Comparison of ENCODE assay signal across 8 mouse cellular contexts in genomic region chr16:97431328-97431727, GRCm38 (mm10). TPM values are rescaled to one million over a fixed set of nuclear protein-coding genes. Genes with fewer than 3 reads are reported as not detected.
DNase-seq lines count a peak whose midpoint lies in the region; ATAC-seq lines count a peak whose summit lies in the region.

No protein-coding gene starts in this region.

- peak; percentile 76 for ATAC-seq in frontal cortex, adult (ENCODE audit: low TSS enrichment)
- ATAC-seq in megakaryocyte-erythroid progenitor cell, adult 5-6 weeks (replicated peaks; ENCODE audit: low FRiP score, low TSS enrichment, poor library complexity, severe bottlenecking) = no peak

- intact Hi-C loops in left cerebral cortex, postnatal 25 days (cut with DNase I) = loop anchor here (5.0 kb wide), 2 partner anchors 74 to 104 kb away; partner anchors contain the start of gene Bace2

- DNase-seq in frontal cortex, postnatal 14 days (ENCODE audit: low spot score in 2 of 2) = no peak
- DNase-seq in MN1 (ENCODE audit: low spot score) = peak; percentile 50
- DNase-seq in gastrocnemius, adult 8-10 months (ENCODE audit: low spot score in 2 of 2) = peak; percentile 10 to 13
- peak; percentile 40 to 86 for DNase-seq in left cerebral cortex, postnatal 25 days (ENCODE audit: low spot score in 2 of 2)
- no peak for DNase-seq in layer of hippocampus, postnatal 14 days (ENCODE audit: low spot score in 2 of 2)
- DNase-seq in thymus, postnatal 10 days (ENCODE audit: low spot score in 2 of 2) = no peak

RNA-seq across cellular contexts. Expression of gene Mx1, which starts 31.4 kb away (rescaled TPM):
- under 1 TPM in 3 of 4 experiments, not detected in 1; 0.13 to 0.51 (median 0.31) TPM for total RNA-seq in gastrocnemius, adult 8-10 months (2022)
- 1 to 10 TPM in 1 of 2 experiments, under 1 TPM in 1; 0.73 to 1.1 TPM for total RNA-seq in left cerebral cortex, postnatal 25 days (2021)
- 1 to 10 TPM in 1 of 2 experiments, under 1 TPM in 1; 0.74 to 1.4 TPM for total RNA-seq in layer of hippocampus, postnatal 14 days (2021)
- total RNA-seq in megakaryocyte-erythroid progenitor cell, adult 5-6 weeks (2014; fragmentation: Nextera tagmentation) = 0.37 TPM in 1 of 2 replicates, not detected in the other
- total RNA-seq in megakaryocyte-erythroid progenitor cell, adult 5-6 weeks (2017) = 2.6 TPM in 1 of 2 replicates, not detected in the other

Comparison
In these comparisons a context has a peak if more than half of its experiments do, and no peak if none do; other contexts are left out.
1. DNase-seq: peak in MN1 (single experiment), gastrocnemius, adult 8-10 months (2 of 2) and left cerebral cortex, postnatal 25 days (2 of 2); none in frontal cortex, postnatal 14 days (0 of 2), layer of hippocampus, postnatal 14 days (0 of 2) and thymus, postnatal 10 days (0 of 2).